Comparison of ENCODE assay signal across 8 mouse cellular contexts in genomic region chr1:177795421-177796192, GRCm38 (mm10). TPM values are rescaled to one million over a fixed set of nuclear protein-coding genes. Genes with fewer than 3 reads are reported as not detected.
DNase-seq lines count a peak whose midpoint lies in the region; ATAC-seq lines count a peak whose summit lies in the region.

No protein-coding gene starts in this region.

- peak overlapping the region; percentile 98 for H3K27ac ChIP-seq in heart, embryonic 16.5 days (ENCODE audit: low read length)
- H3K27ac ChIP-seq in limb, embryonic 12.5 days, result peak overlapping the region; percentile 95
- H3K27ac ChIP-seq in midbrain, embryonic 14.5 days (replicated peaks; ENCODE audit: low read depth, low read length), result peak overlapping the region; percentile 80

- H3K4me3 ChIP-seq in heart, embryonic 16.5 days (ENCODE audit: low read length), result peak overlapping the region; percentile 96
- peak overlapping the region; percentile 82 for H3K4me3 ChIP-seq in limb, embryonic 12.5 days (replicated peaks)
- peak overlapping the region; percentile 91 for H3K4me3 ChIP-seq in midbrain, embryonic 14.5 days (replicated peaks; ENCODE audit: low read depth, low read length)

- no peaks in the 10 kb centered on the region for H3K9me3 ChIP-seq in heart, embryonic 16.5 days (replicated peaks; ENCODE audit: control insufficient read depth, low read length)
- H3K9me3 ChIP-seq in limb, embryonic 12.5 days, result no peaks in the 10 kb centered on the region
- H3K9me3 ChIP-seq in midbrain, embryonic 14.5 days (ENCODE audit: control insufficient read depth, low read length), result no peaks in the 10 kb centered on the region

- under 1% methylated on average over 41 of the region's 41 CpGs for WGBS in heart, embryonic 16.5 days
- 0% methylated on average over 41 of the region's 41 CpGs for WGBS in limb, embryonic 12.5 days
- under 1% methylated on average over 41 of the region's 41 CpGs for WGBS in midbrain, embryonic 14.5 days

- H3K4me1 ChIP-seq in heart, embryonic 16.5 days (ENCODE audit: control insufficient read depth, insufficient read depth, low read length), result peaks cover 10% of the 10 kb centered on the region
- H3K4me1 ChIP-seq in limb, embryonic 12.5 days (replicated peaks), result peaks cover 10% of the 10 kb centered on the region
- H3K4me1 ChIP-seq in midbrain, embryonic 14.5 days (ENCODE audit: control insufficient read depth, insufficient read depth, low read length), result peaks cover 17% of the 10 kb centered on the region

- H3K9ac ChIP-seq in heart, embryonic 16.5 days (ENCODE audit: low read length), result peak overlapping the region; percentile 95
- peak overlapping the region; percentile 88 for H3K9ac ChIP-seq in limb, embryonic 12.5 days (replicated peaks)
- H3K9ac ChIP-seq in midbrain, embryonic 14.5 days (replicated peaks; ENCODE audit: low read length), result peak overlapping the region; percentile 80

- no peaks in the 10 kb centered on the region for H3K36me3 ChIP-seq in heart, embryonic 16.5 days (ENCODE audit: control insufficient read depth, insufficient read depth)
- H3K36me3 ChIP-seq in limb, embryonic 12.5 days, result no peaks in the 10 kb centered on the region
- H3K36me3 ChIP-seq in midbrain, embryonic 14.5 days (ENCODE audit: control insufficient read depth, insufficient read depth, low read length), result no peaks in the 10 kb centered on the region

- ATAC-seq in common myeloid progenitor, adult 5-6 weeks (replicated peaks; ENCODE audit: low read depth, poor library complexity, severe bottlenecking), result peak; percentile 16
- peak; percentile 20; the same call in 1 of the 2 replicates for ATAC-seq in heart, embryonic 16.5 days (replicated peaks; ENCODE audit: extremely low read depth, insufficient read depth, low FRiP score)
- ATAC-seq in limb, embryonic 12.5 days (ENCODE audit: insufficient number of reproducible peaks, insufficient read depth, low FRiP score, low TSS enrichment, low read depth), result peak; percentile 56
- ATAC-seq in midbrain, embryonic 14.5 days (ENCODE audit: low FRiP score, low TSS enrichment), result peak; percentile 49; the same call in 1 of the 2 replicates

- DNase-seq in gastrocnemius, adult 8-10 months (ENCODE audit: low spot score in 2 of 2), result peak; percentile 45 to 61
- DNase-seq in gastrocnemius, adult 18-20 months (ENCODE audit: low spot score), result no peak
- DNase-seq in CD4-positive helper T cell, adult 2 months (ENCODE audit: low read depth, low spot score), result peak; percentile 62
- peak; percentile 70 for DNase-seq in midbrain, embryonic 14.5 days
- no peak for DNase-seq in cerebellum, adult 11-12 months

- no peaks in the 10 kb centered on the region for H3K27me3 ChIP-seq in heart, embryonic 16.5 days (ENCODE audit: control insufficient read depth, insufficient read depth, low read length)
- no peaks in the 10 kb centered on the region for H3K27me3 ChIP-seq in limb, embryonic 12.5 days
- no peaks in the 10 kb centered on the region for H3K27me3 ChIP-seq in midbrain, embryonic 14.5 days (ENCODE audit: control insufficient read depth, insufficient read depth, low read length)

- H3K4me2 ChIP-seq in heart, embryonic 16.5 days (ENCODE audit: low read depth, low read length), result peak overlapping the region; percentile 67
- peak overlapping the region; percentile 72 for H3K4me2 ChIP-seq in limb, embryonic 12.5 days
- H3K4me2 ChIP-seq in midbrain, embryonic 14.5 days (ENCODE audit: low read length), result peak overlapping the region; percentile 69

RNA-seq across cellular contexts. Expression of gene Adss, which starts 0.7 kb away (rescaled TPM):
- total RNA-seq in gastrocnemius, adult 8-10 months (2022), result 1 to 10 TPM; 5.4 to 6.8 (median 6.4) TPM
- 1 to 10 TPM; 5.8 to 6.9 TPM for total RNA-seq in gastrocnemius, adult 18-20 months (2021)
- total RNA-seq in common myeloid progenitor, adult 5-6 weeks (2017), result 220 and 222 TPM in 2 replicates
- 22.1 and 25.0 TPM in 2 replicates for polyA plus RNA-seq in heart, embryonic 16.5 days (2015; fragmentation: Nextera tagmentation; extraction: Ambion mirVana)
- 62.3 and 64.3 TPM in 2 replicates for polyA plus RNA-seq in limb, embryonic 12.5 days (2016; fragmentation: Nextera tagmentation; extraction: Ambion mirVana)
- polyA plus RNA-seq in midbrain, embryonic 14.5 days (2014; fragmentation: Nextera tagmentation; extraction: Ambion mirVana), result 47.0 and 54.3 TPM in 2 replicates

Comparison
In these comparisons a context has a peak if more than half of its experiments do, and no peak if none do; other contexts are left out.
1. DNase-seq: peak in gastrocnemius, adult 8-10 months (2 of 2), CD4-positive helper T cell, adult 2 months (single experiment) and midbrain, embryonic 14.5 days (single experiment); none in gastrocnemius, adult 18-20 months (single experiment) and cerebellum, adult 11-12 months (single experiment).
2. RNA of gene Adss, which starts 0.7 kb away (total RNA-seq): 220 to 222 TPM in common myeloid progenitor, adult 5-6 weeks; 5.8 to 6.9 TPM in gastrocnemius, adult 18-20 months and 5.4 to 6.8 TPM in gastrocnemius, adult 8-10 months; every median in the first group is over 10 times any median in the second.
3. Peak in every context shown above with its lines, with median percentiles within 50 percentile points of each other: ATAC-seq, H3K27ac ChIP-seq, H3K4me2 ChIP-seq, H3K4me3 ChIP-seq and H3K9ac ChIP-seq.